Mouse (Mus musculus) olfactory bulb, adult 2 months (tissue): ENCODE data around the gene Dhh. TPM values are rescaled to one million over a fixed set of nuclear protein-coding genes. Genes with fewer than 3 reads are reported as not detected.

ENCODE experiments used
- H3K27ac ChIP-seq: fragments of 200-500 bp; 2 replicates; pipeline ENCODE4 v1.5.1; 2012; ENCODE audit warnings: low read depth, low read length; ENCODE audit not compliant: insufficient read depth
- H3K4me1 ChIP-seq: fragments of 200-500 bp; 2 replicates; pipeline ENCODE4 v1.6.1; 2012; ENCODE audit warnings: low read length; ENCODE audit not compliant: control insufficient read depth, insufficient read depth
- H3K4me3 ChIP-seq: fragments of 200-500 bp; 2 replicates; pipeline ENCODE4 v1.5.1; 2012; ENCODE audit warnings: mild to moderate bottlenecking, low read depth, low read length, moderate library complexity; ENCODE audit not compliant: insufficient read depth
- CTCF ChIP-seq: fragments of 200-500 bp; IDR thresholded peaks from 2 replicates; pipeline ENCODE4 v1.5.1; 2012; ENCODE audit warnings: low read depth, mild to moderate bottlenecking, low read length, moderate library complexity; ENCODE audit not compliant: insufficient read depth
- POLR2A ChIP-seq: fragments of 200-500 bp; IDR thresholded peaks from 2 replicates; pipeline ENCODE4 v1.6.1; 2012; ENCODE audit warnings: mild to moderate bottlenecking, low read depth, low read length, moderate library complexity; ENCODE audit not compliant: insufficient read depth
- WGBS: fragments of 180-500 bp; shearing (Covaris S2); methylation state at CpG from one replicate; pipeline ENCODE4 v1.1.7; 2018; 5-methylcytosine and 5-hydroxymethylcytosine counted together
- polyA plus RNA-seq: library from polyadenylated mRNA; stranded (reverse); fragments of >200 nt; gene quantifications from 2 replicates; pipeline ENCODE4 v1.2.4, GENCODE M21; 2012; ENCODE audit warnings: low replicate concordance; ENCODE audit not compliant: missing spikeins, insufficient read depth, insufficient read length

Dhh gene
- polyA plus RNA-seq, 1 experiment, result not detected

GRCm38 (mm10) chr15:98869342-98870178 lies 28.8 kb downstream of the Dhh start:
- Histone ChIP-seq H3K4me1 (peaks cover 18% of the 10 kb centered on the region), H3K27ac (no peak overlapping the region), H3K4me3 (peak overlapping the region; percentile 96)
- under 1% methylated on average over 8 of the region's 8 CpGs for WGBS
- TF ChIP-seq POLR2A (no peak), CTCF (no peak)

- WGBS, result 12% methylated on average over 11 of the region's 11 CpGs
- peak overlapping the region; percentile 22 for H3K4me3 ChIP-seq
- H3K27ac ChIP-seq, result no peak overlapping the region
- H3K4me1 ChIP-seq, result peaks cover 18% of the 10 kb centered on the region
- no peak for TF ChIP-seq POLR2A
- no peak for TF ChIP-seq CTCF
Observed at GRCm38 (mm10) chr15:98868346-98869063, 29.8 kb downstream of the Dhh start.

GRCm38 (mm10) chr15:98867321-98867720 lies 31.0 kb downstream of the Dhh start:
- 26% methylated on average over 6 of the region's 6 CpGs for WGBS
- TF ChIP-seq POLR2A, result no peak
- no peak for TF ChIP-seq CTCF
- Histone ChIP-seq H3K27ac (no peak overlapping the region), H3K4me3 (no peak overlapping the region), H3K4me1 (peaks cover 18% of the 10 kb centered on the region)

- peaks cover 18% of the 10 kb centered on the region for H3K4me1 ChIP-seq
- 76% methylated on average over 5 of the region's 5 CpGs for WGBS
- TF ChIP-seq CTCF, result no peak
- TF ChIP-seq POLR2A, result no peak
- no peak overlapping the region for H3K4me3 ChIP-seq
- H3K27ac ChIP-seq, result no peak overlapping the region
Observed at GRCm38 (mm10) chr15:98866501-98866900, 31.8 kb downstream of the Dhh start.

- Histone ChIP-seq H3K4me3 (no peak overlapping the region), H3K27ac (no peak overlapping the region), H3K4me1 (peaks cover 18% of the 10 kb centered on the region)
- no peak for TF ChIP-seq CTCF
- 96% methylated on average over 8 of the region's 8 CpGs for WGBS
Observed at GRCm38 (mm10) chr15:98865771-98866170, 32.6 kb downstream of the Dhh start.

DNA sequence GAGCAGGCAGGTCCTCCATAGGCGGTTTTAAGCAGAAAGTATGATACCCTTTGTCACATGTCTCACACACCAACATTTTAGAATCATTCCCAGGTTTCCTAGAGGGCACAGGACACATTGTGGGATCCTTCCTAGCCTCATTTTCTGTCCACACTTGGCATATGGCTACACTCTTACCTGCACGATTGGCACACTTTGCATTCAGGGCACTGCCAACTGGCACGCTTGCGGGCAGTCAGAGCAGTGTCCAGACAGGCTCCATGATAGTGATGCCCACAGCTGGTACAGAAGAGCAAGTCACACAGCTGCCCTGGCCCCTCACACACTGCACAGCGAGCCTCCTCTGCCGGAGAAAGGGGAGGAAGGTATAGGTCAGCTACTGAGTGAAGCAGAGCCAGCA lies 33.4 kb downstream of the Dhh start:
- peaks cover 18% of the 10 kb centered on the region for H3K4me1 ChIP-seq
- no peak overlapping the region for H3K4me3 ChIP-seq
- no peak overlapping the region for H3K27ac ChIP-seq
- TF ChIP-seq POLR2A (no peak), CTCF (no peak)
- 92% methylated on average over 6 of the region's 6 CpGs for WGBS

DNA sequence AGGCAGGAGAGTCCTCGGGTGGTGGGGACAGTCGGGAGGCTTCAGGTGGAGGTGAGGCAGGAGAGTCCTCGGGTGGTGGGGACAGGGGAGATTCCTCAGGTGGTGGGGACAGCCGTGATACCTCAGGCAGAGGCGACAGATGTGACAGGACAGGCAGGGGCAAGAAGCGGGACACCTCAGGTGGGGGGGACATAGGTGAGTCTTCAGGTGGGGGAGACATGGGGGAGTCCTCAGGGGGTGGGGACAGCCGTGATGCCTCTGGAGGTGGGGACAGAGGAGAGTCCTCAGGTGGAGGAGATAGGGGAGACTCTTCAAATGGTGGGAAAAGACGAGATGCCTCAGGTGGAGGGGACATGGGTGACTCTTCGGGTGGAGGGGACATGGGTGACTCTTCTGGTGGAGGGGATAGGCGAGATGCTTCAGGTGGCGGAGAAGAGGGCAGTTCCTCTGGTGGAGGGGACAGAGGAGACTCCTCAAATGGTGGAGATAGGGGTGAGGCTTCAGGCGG lies 34.8 kb downstream of the Dhh start:
- 90% methylated on average over 12 of the region's 12 CpGs for WGBS
- peaks cover 8% of the 10 kb centered on the region for H3K4me1 ChIP-seq
- TF ChIP-seq POLR2A (no peak), CTCF (no peak)
- H3K4me3 ChIP-seq, result no peak overlapping the region
- H3K27ac ChIP-seq, result no peak overlapping the region

DNA sequence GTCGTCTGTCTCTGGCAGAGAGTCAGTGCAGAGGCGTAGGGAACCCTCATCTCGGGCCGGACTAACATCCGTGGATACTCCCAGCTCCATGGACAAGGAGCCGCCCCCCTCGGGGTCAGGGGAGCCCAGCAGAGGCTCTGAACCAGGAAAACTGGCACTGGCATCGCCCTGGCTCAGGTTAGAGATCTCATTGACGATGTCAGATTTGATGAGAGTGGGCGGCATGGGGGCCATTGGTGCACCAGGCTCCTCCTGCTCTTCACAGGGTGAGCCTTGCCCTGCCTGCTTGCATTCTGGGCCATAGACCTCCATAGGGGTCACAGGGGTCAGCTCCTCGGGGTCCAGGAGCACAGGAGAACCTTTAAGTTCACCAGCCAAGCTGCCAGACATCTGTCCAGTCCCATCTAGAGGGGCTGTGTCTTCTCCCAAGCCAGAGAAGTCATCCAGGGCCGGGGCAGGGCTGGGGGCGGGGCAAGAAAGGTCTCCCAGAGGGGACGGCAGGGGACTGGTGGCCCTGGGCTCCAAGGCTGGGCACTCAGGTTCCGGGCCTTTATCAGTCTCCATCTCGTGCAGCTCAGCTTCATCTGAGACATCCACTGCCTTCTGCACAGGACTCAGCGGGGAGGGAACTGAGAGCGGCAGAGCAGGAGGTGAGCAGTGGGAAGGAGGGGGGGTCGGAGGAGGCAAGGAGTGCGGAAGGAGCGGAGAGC lies 36.5 kb downstream of the Dhh start:
- WGBS, result 84% methylated on average over 21 of the region's 21 CpGs
- TF ChIP-seq CTCF (no peak), POLR2A (no peak)
- Histone ChIP-seq H3K27ac (no peak overlapping the region), H3K4me3 (no peak overlapping the region), H3K4me1 (no peaks in the 10 kb centered on the region)
